Mouse (Mus musculus) adrenal gland (tissue): ENCODE measurements around the gene Hnrnpm.
"Not testable (repeated sequence)": the region's sequence is repeated elsewhere in the genome, so short reads cannot be mapped to it uniquely, and the experiment has no call there.

Source experiments
- intact Hi-C: fragments of 180-260 bp; cut with DNase I; formaldehyde crosslinking; loops from one replicate; pipeline ENCODE4 v1.15.1; 2025
- long read RNA-seq, 2 experiments: library from polyadenylated mRNA; unstranded; transcript quantifications; one replicate each; pipeline ENCODE4 v2.0.0; 2020; ENCODE audit warnings: borderline replicate concordance in 1 of 2; ENCODE audit not compliant: insufficient replicate concordance in 1 of 2

Hnrnpm gene
- long read RNA-seq, experiment 1, partial matches to known transcripts, result 14 of 17 reads
- long read RNA-seq, experiment 1, other reads (novel, unspliced or antisense), result 3 of 17 reads
- long read RNA-seq, experiment 2, partial matches to known transcripts, result 7 of 16 reads
- long read RNA-seq, experiment 2, other reads (novel, unspliced or antisense), result 8 of 16 reads

GRCm38 (mm10) chr17:33686760-33687159, at the start of gene Hnrnpm:
Hnrnpm (minus strand) TSS chr17:33686860.
- intact Hi-C loops, result no loop called here

GRCm38 (mm10) chr17:33733526-33733925, 46.9 kb upstream of the Hnrnpm start:
- intact Hi-C loops, result not testable (repeated sequence)

- intact Hi-C loops, result not testable (repeated sequence)
Observed at GRCm38 (mm10) chr17:33732556-33733083, 46.0 kb upstream of the Hnrnpm start.

- intact Hi-C loops, result loop anchor here (5.0 kb wide), 1 partner anchor 73 kb away; no protein-coding TSS in a partner anchor
Observed at GRCm38 (mm10) chr17:33729215-33729614, 42.6 kb upstream of the Hnrnpm start.

GRCm38 (mm10) chr17:33728396-33728795, 41.7 kb upstream of the Hnrnpm start:
- intact Hi-C loops, result loop anchor here (5.0 kb wide), 1 partner anchor 74 kb away; no protein-coding TSS in a partner anchor

GRCm38 (mm10) chr17:33719736-33720378, 33.2 kb upstream of the Hnrnpm start:
- intact Hi-C loops, result no loop called here

- intact Hi-C loops, result no loop called here
Observed at GRCm38 (mm10) chr17:33718944-33719725, 32.5 kb upstream of the Hnrnpm start.

- intact Hi-C loops, result no loop called here
Observed at GRCm38 (mm10) chr17:33718384-33718881, 31.8 kb upstream of the Hnrnpm start, which contains the start of gene March2. March2 (minus strand) TSS chr17:33718670.

GRCm38 (mm10) chr17:33717982-33718381, 31.3 kb upstream of the Hnrnpm start:
- intact Hi-C loops, result no loop called here

GRCm38 (mm10) chr17:33717246-33717645, 30.6 kb upstream of the Hnrnpm start:
- intact Hi-C loops, result no loop called here

- intact Hi-C loops, result no loop called here
Observed at GRCm38 (mm10) chr17:33714779-33715178, 28.1 kb upstream of the Hnrnpm start.

- intact Hi-C loops, result no loop called here
Observed at GRCm38 (mm10) chr17:33713271-33713670, 26.6 kb upstream of the Hnrnpm start.

GRCm38 (mm10) chr17:33709834-33710233, 23.2 kb upstream of the Hnrnpm start:
- intact Hi-C loops, result no loop called here

- intact Hi-C loops, result no loop called here
Observed at GRCm38 (mm10) chr17:33703091-33703490, 16.4 kb upstream of the Hnrnpm start.

- intact Hi-C loops, result no loop called here
Observed at GRCm38 (mm10) chr17:33702178-33702577, 15.5 kb upstream of the Hnrnpm start.

GRCm38 (mm10) chr17:33695471-33695870, 8.8 kb upstream of the Hnrnpm start:
- intact Hi-C loops, result no loop called here

GRCm38 (mm10) chr17:33685249-33685653, 1.4 kb downstream of the Hnrnpm start:
- intact Hi-C loops, result no loop called here

GRCm38 (mm10) chr17:33684671-33685231, 1.9 kb downstream of the Hnrnpm start:
- intact Hi-C loops, result no loop called here

- intact Hi-C loops, result no loop called here
Observed at GRCm38 (mm10) chr17:33681767-33682166, 4.9 kb downstream of the Hnrnpm start.

- intact Hi-C loops, result no loop called here
Observed at GRCm38 (mm10) chr17:33678771-33679170, 7.9 kb downstream of the Hnrnpm start.

- intact Hi-C loops, result no loop called here
Observed at GRCm38 (mm10) chr17:33676086-33676485, 10.6 kb downstream of the Hnrnpm start.
